In the genomic region with DNA sequence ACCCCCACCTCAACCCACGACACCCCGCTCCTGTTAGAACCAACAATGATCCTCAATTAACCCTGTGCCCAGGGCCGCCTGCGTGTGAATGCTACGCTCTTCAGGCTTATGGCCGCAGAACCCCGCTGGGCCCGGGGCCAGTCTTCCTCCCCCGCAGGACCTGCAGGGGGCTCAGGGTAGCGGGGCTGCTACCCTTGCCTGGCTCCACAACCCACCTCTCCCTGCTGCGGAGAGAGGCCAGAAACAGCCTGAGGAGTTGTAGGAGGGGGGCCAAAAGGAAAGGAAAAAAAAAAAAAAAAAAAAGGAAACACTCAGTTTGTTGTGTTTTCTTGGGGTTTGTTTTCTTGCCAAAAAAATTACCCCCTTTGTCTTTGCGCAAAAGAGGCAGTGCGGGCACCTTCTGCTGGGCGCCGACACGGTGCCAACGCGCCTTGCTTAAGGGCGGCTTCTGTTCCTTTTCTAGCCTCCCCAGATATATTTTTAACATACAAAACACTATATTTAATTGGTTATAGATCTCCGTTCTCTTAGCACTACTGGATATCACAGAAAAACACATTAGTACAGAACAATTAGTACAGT, we compare ENCODE assay signal across 8 mouse cellular contexts.
A peak's percentile ranks its signal among the peaks of the same experiment; 100 is the strongest.
DNase-seq lines count a peak whose midpoint lies in the region; ATAC-seq and TF ChIP-seq lines count a peak whose summit lies in the region.

No protein-coding gene starts in this region.

- peak overlapping the region; percentile 91 for H3K27ac ChIP-seq in hindbrain, embryonic 15.5 days (replicated peaks)
- H3K27ac ChIP-seq in midbrain, postnatal 0 days (ENCODE audit: low read depth, low read length): peak overlapping the region; percentile 79

- peak overlapping the region; percentile 83 for H3K4me2 ChIP-seq in hindbrain, embryonic 15.5 days
- H3K4me2 ChIP-seq in midbrain, postnatal 0 days (ENCODE audit: low read depth, low read length, poor library complexity, severe bottlenecking): peak overlapping the region; percentile 80

- H3K4me3 ChIP-seq in E14TG2a.4 (replicated peaks; ENCODE audit: low read length): peak overlapping the region; percentile 62
- peak overlapping the region; percentile 48 for H3K4me3 ChIP-seq in hindbrain, embryonic 15.5 days
- peak overlapping the region; percentile 48 for H3K4me3 ChIP-seq in midbrain, postnatal 0 days (ENCODE audit: low read depth, low read length)

- peaks cover 9% of the 10 kb centered on the region for H3K9me3 ChIP-seq in E14TG2a.4 (ENCODE audit: low read length)
- no peaks in the 10 kb centered on the region for H3K9me3 ChIP-seq in hindbrain, embryonic 15.5 days
- no peaks in the 10 kb centered on the region for H3K9me3 ChIP-seq in midbrain, postnatal 0 days (ENCODE audit: low read length)

- WGBS in hindbrain, embryonic 15.5 days: 2% methylated on average over 20 of the region's 20 CpGs
- WGBS in midbrain, postnatal 0 days: 6% methylated on average over 20 of the region's 20 CpGs

- TF ChIP-seq CTCF in E14TG2a.4 (conservative IDR thresholded peaks at IDR 0.05; ENCODE audit: low read length): no peak
- TF ChIP-seq CTCF in midbrain, postnatal 0 days (IDR thresholded peaks at IDR 0.05): peak; percentile 28

- DNase-seq in gastrocnemius, postnatal 10 days: peak; percentile 23
- DNase-seq in gastrocnemius, adult 8-10 months (ENCODE audit: low spot score in 2 of 2): no peak
- peak; percentile 44 for DNase-seq in embryo, embryonic 9.5 days (ENCODE audit: extremely low spot score)
- peak; percentile 66 for DNase-seq in midbrain, postnatal 0 days (ENCODE audit: low spot score)
- no peak for DNase-seq in ovary, adult 18-20 months (ENCODE audit: low spot score)

- H3K27me3 ChIP-seq in E14TG2a.4 (ENCODE audit: insufficient read depth, low read length): peaks cover 53% of the 10 kb centered on the region
- H3K27me3 ChIP-seq in hindbrain, embryonic 15.5 days: no peaks in the 10 kb centered on the region
- H3K27me3 ChIP-seq in midbrain, postnatal 0 days (ENCODE audit: insufficient read depth, low read length): no peaks in the 10 kb centered on the region

- peak; percentile 46 for ATAC-seq in hindbrain, embryonic 15.5 days (ENCODE audit: low FRiP score, low read depth)
- ATAC-seq in midbrain, postnatal 0 days (ENCODE audit: low FRiP score): peak; percentile 58
- ATAC-seq in erythroid progenitor cell, adult 5-6 weeks (replicated peaks; ENCODE audit: low FRiP score, poor library complexity, severe bottlenecking): no peak

- H3K4me1 ChIP-seq in E14TG2a.4 (replicated peaks; ENCODE audit: low read depth, low read length): peaks cover 15% of the 10 kb centered on the region
- peaks cover 37% of the 10 kb centered on the region for H3K4me1 ChIP-seq in hindbrain, embryonic 15.5 days (replicated peaks)
- H3K4me1 ChIP-seq in midbrain, postnatal 0 days (ENCODE audit: insufficient read depth, low read length): peaks cover 12% of the 10 kb centered on the region

- H3K9ac ChIP-seq in hindbrain, embryonic 15.5 days: peak overlapping the region; percentile 54
- H3K9ac ChIP-seq in midbrain, postnatal 0 days (replicated peaks; ENCODE audit: low read length, poor library complexity, severe bottlenecking): peak overlapping the region; percentile 80

- no peaks in the 10 kb centered on the region for H3K36me3 ChIP-seq in E14TG2a.4 (ENCODE audit: insufficient read depth, low read length)
- H3K36me3 ChIP-seq in hindbrain, embryonic 15.5 days: no peaks in the 10 kb centered on the region
- H3K36me3 ChIP-seq in midbrain, postnatal 0 days (ENCODE audit: insufficient read depth, low read length): no peaks in the 10 kb centered on the region

Comparison
In these comparisons a context has a peak if more than half of its experiments do, and no peak if none do; other contexts are left out.
1. DNase-seq: peak in gastrocnemius, postnatal 10 days (single experiment), embryo, embryonic 9.5 days (single experiment) and midbrain, postnatal 0 days (single experiment); none in gastrocnemius, adult 8-10 months (0 of 2) and ovary, adult 18-20 months (single experiment).
2. Peak in every context shown above with its lines, with median percentiles within 50 percentile points of each other: H3K4me3 ChIP-seq.